Mouse (Mus musculus) spleen, adult 2 months (tissue): Measurements from ENCODE around the gene Slc8b1. TPM values are rescaled to one million over a fixed set of nuclear protein-coding genes. Genes with fewer than 3 reads are reported as not detected.
"Not testable (repeated sequence)": the region's sequence is repeated elsewhere in the genome, so short reads cannot be mapped to it uniquely, and the experiment has no call there.

ENCODE experiments used
- DNase-seq, 2 experiments: peaks; one replicate each; pipeline versions ENCODE4 v3.0.0 to v3.0.0-alpha.2; 2012 to 2021; ENCODE audit warnings: low spot score in 2 of 2, low read depth in 1 of 2
- H3K27ac ChIP-seq: fragments of 200-500 bp; 2 replicates; pipeline ENCODE4 v1.5.1; 2012; ENCODE audit warnings: low read length, inconsistent platforms; ENCODE audit not compliant: insufficient read depth
- H3K27me3 ChIP-seq: fragments of 200-500 bp; 2 replicates; pipeline ENCODE4 v1.6.1; 2012; ENCODE audit warnings: mild to moderate bottlenecking, moderate library complexity, low read length, inconsistent platforms; ENCODE audit not compliant: control insufficient read depth, insufficient read depth
- H3K36me3 ChIP-seq: fragments of 200-500 bp; 2 replicates; pipeline ENCODE4 v1.6.1; 2012; ENCODE audit warnings: mild to moderate bottlenecking, low read length, inconsistent platforms; ENCODE audit not compliant: control insufficient read depth, insufficient read depth
- H3K4me1 ChIP-seq: fragments of 200-500 bp; 2 replicates; pipeline ENCODE4 v1.6.1; 2011; ENCODE audit warnings: inconsistent platforms; ENCODE audit not compliant: control insufficient read depth, insufficient read depth, insufficient read length
- H3K4me3 ChIP-seq: fragments of 200-500 bp; 2 replicates; pipeline ENCODE4 v1.5.1; 2011; ENCODE audit warnings: mild to moderate bottlenecking, inconsistent platforms; ENCODE audit not compliant: insufficient read depth, insufficient read length; ENCODE audit errors: extremely low read depth
- CTCF ChIP-seq: fragments of 200-500 bp; IDR thresholded peaks from 2 replicates; pipeline ENCODE4 v1.5.1; 2011; ENCODE audit warnings: mild to moderate bottlenecking, inconsistent platforms; ENCODE audit not compliant: insufficient read depth, insufficient read length, insufficient replicate concordance; ENCODE audit errors: extremely low read depth
- POLR2A ChIP-seq: fragments of 200-500 bp; IDR thresholded peaks from 2 replicates; pipeline ENCODE4 v1.6.1; 2011; ENCODE audit warnings: low read depth, low read length, inconsistent platforms
- WGBS: fragments of 180-500 bp; shearing (Covaris S2); methylation state at CpG from one replicate; pipeline ENCODE4 v1.1.7; 2018; 5-methylcytosine and 5-hydroxymethylcytosine counted together
- polyA plus RNA-seq: library from polyadenylated mRNA; depleted of rRNA; stranded (reverse); fragments of >200 nt; gene quantifications from 2 replicates; pipeline ENCODE4 v1.2.3, GENCODE M21; 2012

Slc8b1 gene
- polyA plus RNA-seq, 1 experiment = 52.0 TPM

GRCm38 (mm10) chr5:120493873-120494395 lies 17.0 kb upstream of the Slc8b1 start:
- no peak overlapping the region for H3K4me3 ChIP-seq
- no peak for DNase-seq
- TF ChIP-seq CTCF (no peak), POLR2A (no peak)
- no peaks in the 10 kb centered on the region for H3K27me3 ChIP-seq
- peaks cover 16% of the 10 kb centered on the region for H3K36me3 ChIP-seq
- peaks cover 6% of the 10 kb centered on the region; the same call in 1 of the 2 replicates for H3K4me1 ChIP-seq
- H3K27ac ChIP-seq = no peak overlapping the region
- 98% methylated on average over 9 of the region's 9 CpGs for WGBS

- no peak for TF ChIP-seq CTCF
- TF ChIP-seq POLR2A = no peak
- Histone ChIP-seq H3K36me3 (peaks cover 13% of the 10 kb centered on the region), H3K4me1 (peaks cover 6% of the 10 kb centered on the region; the same call in 1 of the 2 replicates), H3K4me3 (no peak overlapping the region), H3K27me3 (no peaks in the 10 kb centered on the region), H3K27ac (peak overlapping the region; percentile 43; the same call in 1 of the 2 replicates)
- DNase-seq = no peak
- 53% methylated on average over 10 of the region's 10 CpGs for WGBS
These were observed 15.8 kb upstream of the Slc8b1 start for GRCm38 (mm10) chr5:120495064-120495702.

GRCm38 (mm10) chr5:120495703-120496226 lies 15.2 kb upstream of the Slc8b1 start:
- 59% methylated on average over 13 of the region's 13 CpGs for WGBS
- Histone ChIP-seq H3K4me1 (peaks cover 6% of the 10 kb centered on the region; the same call in 1 of the 2 replicates), H3K27ac (peak overlapping the region; percentile 43), H3K4me3 (no peak overlapping the region), H3K36me3 (peaks cover 12% of the 10 kb centered on the region), H3K27me3 (no peaks in the 10 kb centered on the region)
- DNase-seq = peak in 1 of 2 experiments; percentile 19
- TF ChIP-seq CTCF (no peak), POLR2A (no peak)

GRCm38 (mm10) chr5:120497071-120497470 lies 13.9 kb upstream of the Slc8b1 start:
- Histone ChIP-seq H3K4me3 (no peak overlapping the region), H3K27ac (no peak overlapping the region), H3K4me1 (peaks cover 8% of the 10 kb centered on the region; the same call in 1 of the 2 replicates), H3K27me3 (no peaks in the 10 kb centered on the region), H3K36me3 (peaks cover 9% of the 10 kb centered on the region)
- WGBS = 96% methylated on average over 3 of the region's 3 CpGs
- no peak for DNase-seq
- no peak for TF ChIP-seq CTCF
- no peak for TF ChIP-seq POLR2A

- 84% methylated on average over 4 of the region's 4 CpGs for WGBS
- DNase-seq = no peak
- H3K27me3 ChIP-seq = no peaks in the 10 kb centered on the region
- TF ChIP-seq POLR2A (no peak), CTCF (no peak)
- H3K36me3 ChIP-seq = peaks cover 1% of the 10 kb centered on the region; the same call in 1 of the 2 replicates
- peaks cover 10% of the 10 kb centered on the region for H3K4me1 ChIP-seq
- no peak overlapping the region for H3K4me3 ChIP-seq
- H3K27ac ChIP-seq = no peak overlapping the region
These were observed 11.8 kb upstream of the Slc8b1 start for GRCm38 (mm10) chr5:120499202-120499601.

- DNase-seq, H3K4me1 ChIP-seq, H3K36me3 ChIP-seq, H3K27me3 ChIP-seq, H3K4me3 ChIP-seq, H3K27ac ChIP-seq: not testable (repeated sequence)
- 89% methylated on average over 9 of the region's 9 CpGs for whole genome bisulfite sequencing
These were observed 10.4 kb upstream of the Slc8b1 start for GRCm38 (mm10) chr5:120500609-120501008.

- Histone ChIP-seq H3K27me3 (no peaks in the 10 kb centered on the region), H3K4me3 (no peak overlapping the region)
These were observed 8.8 kb upstream of the Slc8b1 start for GRCm38 (mm10) chr5:120502147-120502621.

More at GRCm38 (mm10) chr5:120502147-120502621, 8.8 kb upstream of the Slc8b1 start:
- Histone ChIP-seq H3K27ac (no peak overlapping the region), H3K36me3 (0 out of 2 replicates have a peak, but pooled peaks cover 1% of the 10 kb centered on the region), H3K4me1 (peaks cover 3% of the 10 kb centered on the region)
- 69% methylated on average over 9 of the region's 9 CpGs for WGBS
- no peak for DNase-seq
- TF ChIP-seq CTCF = no peak
- no peak for TF ChIP-seq POLR2A
